Mouse (Mus musculus): Measurements from ENCODE around the gene H2-DMb2.

Gene H2-DMb2

DNA sequence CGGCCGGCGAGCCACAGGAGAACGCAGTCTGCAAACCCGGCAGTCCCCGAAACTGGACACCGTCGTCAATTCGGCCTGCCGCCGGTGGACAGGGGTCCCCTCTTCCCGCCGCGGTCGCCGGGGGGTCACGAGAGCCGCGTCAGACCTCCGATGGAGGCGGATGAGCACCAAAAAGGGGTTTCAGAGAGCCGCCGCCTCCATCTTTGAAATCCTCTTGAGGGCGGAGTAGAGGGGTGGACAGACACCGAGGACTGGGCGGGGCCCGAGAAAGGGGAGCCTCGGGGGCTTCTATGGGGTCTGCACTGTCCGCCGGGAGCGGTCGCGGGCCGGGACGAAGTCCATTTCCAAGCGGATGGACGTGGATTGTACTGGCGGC is 24.2 kb upstream of the H2-DMb2 start:
- DNase-seq (ENCODE audit: low read depth, low spot score) = no peak

DNA sequence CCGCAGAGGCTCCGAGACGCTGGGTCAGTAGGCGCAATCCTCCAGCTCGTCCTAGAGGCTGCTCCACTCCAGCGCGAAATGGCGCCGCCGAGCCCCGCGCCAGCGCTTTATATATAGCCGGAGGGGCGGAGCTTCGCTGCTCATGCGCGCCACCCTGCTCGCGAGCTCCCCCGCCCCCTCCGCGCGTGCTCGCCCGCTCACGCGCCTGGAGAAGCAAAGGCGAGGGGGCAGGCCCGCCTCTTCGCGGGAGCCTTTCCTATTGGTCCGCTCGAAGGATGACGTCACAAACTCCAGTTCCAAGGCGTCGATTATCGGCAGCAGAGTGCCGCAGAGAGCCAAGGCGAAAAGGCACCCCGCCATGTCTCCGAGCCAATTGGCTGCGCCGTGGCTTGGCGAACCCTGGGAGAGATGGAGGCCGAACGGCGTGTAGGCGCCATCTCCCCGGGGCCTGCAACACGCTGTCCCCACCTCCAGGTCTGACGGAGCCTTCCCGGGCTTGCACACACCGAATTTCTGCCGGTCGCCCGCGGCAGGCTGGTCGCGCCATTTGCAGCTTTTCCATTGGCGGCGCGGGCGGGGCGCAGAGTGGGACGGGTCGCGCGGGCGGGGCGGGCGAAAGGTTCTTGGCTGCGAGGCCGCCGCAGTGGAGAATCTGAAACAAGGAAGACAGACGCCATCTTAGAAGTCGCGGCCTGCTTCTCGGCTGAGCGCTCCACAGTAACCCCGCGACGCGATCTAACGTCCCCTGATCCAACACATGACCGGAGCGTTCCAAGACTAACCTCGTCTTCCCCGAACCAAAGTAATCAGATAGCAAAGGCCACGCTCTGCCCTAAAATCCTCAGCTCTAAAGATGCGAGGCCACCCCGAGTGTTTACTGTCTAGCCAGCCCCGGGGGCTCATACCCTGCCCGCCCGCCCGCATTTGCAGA is 23.6 kb upstream of the H2-DMb2 start, which contains the start of gene H2-DMa:
H2-DMa (plus strand) TSS at position 293 of the 931 bp plus-strand sequence.
- peak; percentile 99 for DNase-seq (ENCODE audit: low read depth, low spot score)

DNA sequence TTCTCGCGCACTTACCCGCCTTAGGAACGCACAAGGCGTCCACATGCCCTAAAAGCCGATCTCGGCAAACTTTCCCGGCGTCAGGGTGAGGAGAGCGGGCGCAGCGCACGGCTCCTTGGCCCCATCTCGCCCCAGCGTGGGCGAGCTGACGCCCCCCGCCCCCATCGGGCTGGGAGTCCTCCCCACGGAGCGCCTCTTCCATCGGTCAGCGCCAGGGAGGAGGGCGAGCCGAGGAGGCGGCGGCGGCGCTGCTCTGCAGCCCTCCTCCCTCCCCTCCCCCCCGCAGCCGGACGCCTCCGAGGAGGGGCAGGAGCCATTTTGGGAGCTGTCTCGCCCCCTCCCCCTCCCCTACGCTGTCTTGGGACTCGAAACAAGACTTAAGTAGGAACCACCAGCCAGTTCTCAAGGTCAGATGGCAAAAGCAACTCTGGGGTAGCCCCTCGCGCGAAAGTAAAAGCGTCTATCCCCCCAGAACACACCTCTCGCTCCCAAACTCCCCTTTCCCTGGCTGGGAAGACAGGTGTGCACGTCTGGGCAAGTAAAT is 22.9 kb upstream of the H2-DMb2 start:
- DNase-seq (ENCODE audit: low read depth, low spot score) = peak; percentile 87

DNA sequence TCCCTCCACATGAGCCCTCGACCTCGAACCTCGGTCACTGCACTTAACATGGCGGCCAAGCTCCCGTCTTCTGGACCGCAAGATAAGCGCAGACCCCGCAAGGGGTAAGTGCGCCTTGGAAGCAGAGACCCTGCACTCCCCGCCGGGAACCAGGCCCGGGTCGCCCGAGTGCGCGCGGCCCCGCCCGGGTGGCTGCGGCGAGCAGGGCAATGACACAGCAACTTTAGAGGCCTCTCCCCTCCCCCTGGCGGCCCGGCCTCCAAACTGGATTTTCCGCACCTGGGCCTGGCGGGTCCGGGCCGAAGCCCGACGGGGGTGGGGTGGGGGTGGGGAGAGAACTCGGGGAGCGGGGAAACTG is 22.3 kb upstream of the H2-DMb2 start:
- no peak for DNase-seq (ENCODE audit: low read depth, low spot score)

DNA sequence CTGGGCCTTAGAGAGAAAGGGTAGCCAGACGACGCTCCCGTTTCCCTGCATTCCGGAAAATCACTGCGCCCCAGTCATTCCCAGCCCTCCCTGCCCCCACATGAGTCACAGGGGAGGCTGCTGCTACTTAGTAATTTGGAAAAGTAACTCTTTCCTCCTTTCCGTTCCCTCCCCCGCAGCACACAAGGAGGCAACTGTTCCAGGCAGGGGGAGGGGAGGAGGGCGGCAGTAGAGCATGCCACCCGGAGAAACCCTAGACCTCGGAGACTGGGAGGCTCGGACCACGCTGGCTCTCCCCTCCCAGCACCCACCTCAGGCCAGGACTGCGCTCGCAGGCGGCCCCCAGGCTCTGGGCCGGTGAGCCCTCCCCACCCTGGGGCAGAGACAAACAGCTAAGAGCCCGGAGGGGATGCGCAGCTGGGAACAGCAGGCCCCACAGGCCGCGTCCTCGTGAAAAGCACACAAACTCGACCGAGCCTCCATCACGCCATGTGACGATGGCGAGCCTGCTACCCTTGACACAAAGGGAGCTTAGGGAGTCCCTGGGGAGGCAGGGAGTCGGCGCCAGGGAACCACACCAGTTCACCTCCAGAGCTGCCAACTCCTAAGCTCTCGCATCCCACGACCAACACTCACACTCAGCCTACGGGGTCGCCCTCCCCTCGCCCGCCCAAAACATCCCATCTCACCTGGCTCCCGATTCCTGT is 21.8 kb upstream of the H2-DMb2 start:
- peak; percentile 98 for DNase-seq (ENCODE audit: low read depth, low spot score)

DNA sequence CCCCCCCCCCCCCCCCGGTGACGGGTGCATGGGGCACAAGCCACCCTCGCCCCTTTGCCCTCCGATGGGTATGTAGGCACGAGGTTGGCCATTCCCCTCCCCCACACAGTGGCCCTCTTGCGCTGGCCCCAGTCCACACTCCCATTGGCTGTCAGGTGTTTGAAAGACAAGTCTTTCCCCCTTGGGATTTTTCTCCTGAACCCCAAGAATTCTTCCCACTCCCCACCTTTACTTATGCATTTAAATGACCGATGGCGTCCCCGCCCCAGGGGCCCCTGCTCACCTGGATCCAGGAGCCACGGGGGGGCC is 21.3 kb upstream of the H2-DMb2 start:
- peak; percentile 88 for DNase-seq (ENCODE audit: low read depth, low spot score)

DNA sequence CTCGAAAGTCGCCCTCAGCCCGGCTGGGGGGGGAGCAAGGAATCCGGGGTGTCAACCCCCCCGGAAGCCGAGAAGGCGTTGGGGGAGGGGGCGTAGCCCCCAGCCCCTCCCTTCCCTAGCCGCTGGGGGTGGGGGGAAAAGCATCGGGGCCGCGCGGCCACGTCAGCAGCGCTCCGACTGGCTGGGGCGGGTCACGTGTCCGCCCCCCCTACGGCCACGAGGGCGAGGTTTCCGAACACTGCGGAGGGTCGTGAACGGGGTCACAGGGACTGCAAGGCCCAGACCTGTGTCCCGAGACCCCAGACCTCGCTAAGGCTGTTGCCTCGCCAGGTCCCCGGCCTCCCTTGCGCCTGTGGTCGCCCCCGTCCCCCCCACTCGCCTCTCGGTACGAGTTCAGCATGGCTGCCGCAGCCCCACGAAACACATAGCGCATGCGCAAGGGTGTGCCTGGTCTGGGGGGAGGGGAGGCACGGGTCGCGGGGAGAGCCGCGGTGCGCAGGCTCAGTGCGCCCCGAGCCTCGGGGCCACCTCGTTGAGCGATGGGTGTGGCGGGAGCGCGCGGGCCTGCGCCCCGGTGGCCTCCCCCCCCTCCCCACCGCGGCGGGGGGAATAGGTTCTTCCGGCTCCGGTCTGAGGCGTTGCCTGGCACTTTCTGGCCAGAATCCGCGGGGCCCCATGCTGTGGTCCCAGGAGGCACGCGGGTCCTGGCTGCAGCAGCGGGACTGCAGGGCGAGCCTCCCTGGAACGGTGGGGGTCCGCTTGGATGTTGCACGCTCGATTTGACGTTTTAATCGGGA is 20.7 kb upstream of the H2-DMb2 start, which contains the start of gene Brd2:
Brd2 (minus strand) TSS at position 447 of the 797 bp plus-strand sequence.
- DNase-seq (ENCODE audit: low read depth, low spot score) = peak; percentile 96

DNA sequence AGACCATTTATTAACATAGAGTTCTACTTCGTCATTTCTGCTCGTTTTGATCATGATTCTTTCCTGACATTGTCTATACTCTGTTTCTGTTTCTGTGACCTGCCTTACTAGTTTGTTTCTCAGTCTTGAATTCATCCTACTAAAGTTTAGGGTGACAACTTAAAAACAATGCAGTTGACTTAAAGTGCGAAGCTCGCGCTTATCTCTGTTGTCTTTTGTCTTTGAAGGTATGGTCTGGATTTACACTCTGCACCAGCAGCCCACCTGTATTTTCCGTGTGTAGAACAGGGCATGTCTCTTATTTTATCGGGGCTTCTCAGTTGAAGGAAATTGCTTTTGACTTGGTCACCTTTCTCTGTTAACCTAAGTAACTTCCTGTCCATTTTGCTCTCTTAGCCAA is 20.0 kb upstream of the H2-DMb2 start:
- DNase-seq (ENCODE audit: low read depth, low spot score) = no peak

DNA sequence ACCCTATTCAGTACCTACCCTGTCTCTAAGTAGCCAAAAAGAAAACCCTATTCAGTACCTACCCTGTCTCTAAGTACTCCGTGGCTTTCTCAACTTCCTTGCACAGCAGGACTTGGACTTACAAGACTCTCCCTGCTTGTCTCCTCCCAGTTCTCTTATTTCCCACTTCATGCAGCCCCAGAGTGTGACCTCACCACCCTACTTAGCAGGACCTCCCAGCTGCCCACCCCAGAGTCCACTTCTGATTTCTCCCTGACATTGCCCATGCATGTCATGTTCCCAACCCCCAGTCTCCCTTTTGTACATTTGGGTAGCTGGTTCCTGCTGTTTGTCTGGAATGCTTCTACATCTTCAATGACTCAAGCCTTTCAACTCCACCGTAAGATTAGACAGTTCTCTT is 19.6 kb upstream of the H2-DMb2 start:
- DNase-seq (ENCODE audit: low read depth, low spot score) = peak; percentile 63

DNA sequence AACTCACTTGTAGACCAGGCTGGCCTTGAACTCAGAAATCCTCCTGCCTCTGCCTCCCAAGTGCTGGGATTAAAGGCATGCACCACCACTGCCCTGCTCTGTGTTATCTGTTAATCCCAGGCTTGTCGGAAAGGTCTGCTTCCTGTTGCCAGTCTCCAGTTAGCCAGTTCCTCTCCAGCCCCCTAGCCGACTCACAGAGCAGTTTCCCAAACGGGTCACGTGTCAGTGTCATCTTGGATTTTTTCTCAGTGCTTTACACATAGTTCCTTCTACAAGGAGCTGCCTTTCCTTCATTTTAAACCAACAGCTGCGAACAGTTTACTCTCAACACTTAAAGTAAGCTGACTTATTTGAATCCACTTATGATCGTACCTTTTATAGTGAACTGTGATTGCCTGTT is 18.5 kb upstream of the H2-DMb2 start:
- DNase-seq (ENCODE audit: low read depth, low spot score) = peak; percentile 48

DNA sequence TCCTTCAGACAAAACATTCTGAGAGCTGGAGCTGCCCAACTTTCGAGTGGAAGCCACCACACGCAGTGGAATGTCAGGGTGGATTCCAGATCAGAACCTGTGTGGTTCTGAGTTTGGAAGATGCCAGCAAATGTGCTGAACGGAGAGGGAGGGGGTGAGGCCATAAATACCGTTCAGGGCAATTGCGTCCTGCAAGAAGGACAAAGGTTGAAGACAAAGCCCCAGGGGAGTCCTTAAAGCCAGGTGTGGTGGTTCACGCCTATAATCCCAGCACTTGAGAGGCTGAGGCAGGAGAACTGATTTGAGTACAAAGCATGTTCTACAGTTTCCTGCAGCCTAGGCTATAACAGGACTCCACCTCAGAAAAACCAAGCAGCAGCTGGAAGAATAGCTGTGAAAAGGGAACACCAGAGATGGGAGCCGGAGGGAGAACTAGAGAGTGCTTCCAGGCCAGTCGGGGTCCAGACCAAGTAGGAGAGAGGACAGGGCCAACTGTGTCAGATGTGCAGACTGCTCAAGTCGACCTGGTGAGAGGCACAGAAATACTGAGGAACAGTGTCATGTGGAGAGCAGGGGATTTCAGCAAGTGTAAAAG is 16.2 kb upstream of the H2-DMb2 start:
- no peak for DNase-seq (ENCODE audit: low read depth, low spot score)

DNA sequence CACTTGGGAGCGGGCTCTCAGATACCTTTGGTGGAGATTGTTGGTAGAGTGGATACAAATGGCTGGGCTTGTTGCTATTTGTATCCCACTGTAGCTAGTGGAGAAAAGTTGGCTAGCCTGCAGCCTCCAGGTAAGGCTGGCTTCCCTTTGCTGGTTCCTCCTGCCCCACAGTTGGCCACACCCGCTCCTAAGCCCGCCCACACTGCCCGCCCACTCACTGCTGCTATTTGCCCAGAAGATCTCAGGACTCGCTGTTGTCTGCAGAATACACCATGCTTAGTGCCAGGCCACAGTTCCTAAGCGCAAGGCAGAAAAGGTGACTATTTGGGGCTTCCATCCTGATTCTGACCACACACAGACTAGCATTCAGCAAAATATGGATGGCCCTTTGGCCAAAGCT is 15.6 kb upstream of the H2-DMb2 start:
- peak; percentile 46 for DNase-seq (ENCODE audit: low read depth, low spot score)

DNA sequence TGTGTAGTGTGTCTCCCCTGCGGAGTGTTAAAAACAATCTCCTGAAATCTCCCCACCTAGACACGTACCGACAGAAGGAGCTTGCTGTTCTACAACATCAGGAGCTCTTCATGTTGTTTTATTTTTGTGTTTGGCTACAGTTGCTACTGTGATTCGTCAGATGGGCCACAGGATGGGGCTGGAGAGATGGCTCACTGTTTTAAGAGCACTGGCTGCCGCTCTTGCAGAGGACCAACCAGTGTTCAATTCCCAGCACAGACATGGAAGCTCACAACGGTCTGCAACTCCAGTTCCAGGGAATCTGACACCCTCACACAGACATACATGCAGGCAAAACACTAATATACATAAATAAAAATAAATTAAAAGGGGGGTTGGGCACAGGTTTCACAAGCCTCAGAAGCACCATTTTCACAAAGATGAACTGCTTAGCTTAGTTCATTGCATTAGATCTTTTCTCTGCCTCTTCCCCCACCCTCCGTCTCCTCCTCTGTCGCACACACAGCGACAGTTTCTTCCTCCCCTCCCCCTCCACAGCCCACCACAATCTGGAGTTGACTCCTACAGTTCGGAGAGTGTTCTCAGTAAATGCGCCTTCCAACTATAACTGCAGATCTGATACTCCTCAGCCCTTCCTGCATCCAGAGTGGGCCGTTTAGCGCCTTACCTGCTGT is 14.7 kb upstream of the H2-DMb2 start:
- peak; percentile 35 for DNase-seq (ENCODE audit: low read depth, low spot score)

DNA sequence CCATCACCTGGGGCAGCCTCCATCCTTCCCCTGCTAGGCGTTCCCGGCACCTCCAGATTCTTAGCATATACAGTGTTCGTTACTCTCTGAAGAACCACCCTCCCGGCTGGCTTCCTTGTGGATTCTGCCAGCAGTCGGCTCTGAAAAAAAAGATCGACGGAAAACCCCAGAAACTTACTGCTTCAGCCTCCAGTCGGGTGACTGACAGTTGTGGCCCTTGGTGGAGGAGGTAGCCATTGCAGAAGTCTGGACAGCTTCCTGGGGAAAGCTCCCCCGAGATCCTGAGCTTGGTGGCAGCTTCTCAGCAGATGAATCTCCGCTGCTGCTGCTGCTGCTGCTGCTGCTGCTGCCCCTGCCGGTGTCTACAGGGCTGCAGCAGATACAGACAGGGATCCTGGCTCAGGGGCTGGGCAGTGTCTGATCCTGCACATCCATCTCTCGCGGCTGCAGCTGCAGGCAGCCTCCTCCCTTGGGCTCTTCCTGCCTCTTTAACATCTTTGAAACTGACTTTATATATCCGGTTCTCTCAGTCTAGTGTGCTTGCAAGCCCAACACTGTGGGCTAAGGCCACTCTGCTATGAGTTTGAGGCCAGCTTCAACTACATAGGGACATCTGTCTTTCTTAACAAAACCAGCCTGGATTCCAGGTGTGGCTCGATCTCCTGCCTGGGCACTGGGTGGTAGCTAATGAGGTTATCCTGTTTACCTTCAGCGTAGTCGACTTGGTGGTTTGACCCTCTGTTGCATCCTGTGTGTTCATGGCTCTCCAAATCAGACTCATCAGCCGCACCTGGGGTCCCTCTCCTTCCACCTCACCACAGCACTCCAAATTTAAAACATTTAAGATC is 13.9 kb upstream of the H2-DMb2 start:
- DNase-seq (ENCODE audit: low read depth, low spot score) = no peak

DNA sequence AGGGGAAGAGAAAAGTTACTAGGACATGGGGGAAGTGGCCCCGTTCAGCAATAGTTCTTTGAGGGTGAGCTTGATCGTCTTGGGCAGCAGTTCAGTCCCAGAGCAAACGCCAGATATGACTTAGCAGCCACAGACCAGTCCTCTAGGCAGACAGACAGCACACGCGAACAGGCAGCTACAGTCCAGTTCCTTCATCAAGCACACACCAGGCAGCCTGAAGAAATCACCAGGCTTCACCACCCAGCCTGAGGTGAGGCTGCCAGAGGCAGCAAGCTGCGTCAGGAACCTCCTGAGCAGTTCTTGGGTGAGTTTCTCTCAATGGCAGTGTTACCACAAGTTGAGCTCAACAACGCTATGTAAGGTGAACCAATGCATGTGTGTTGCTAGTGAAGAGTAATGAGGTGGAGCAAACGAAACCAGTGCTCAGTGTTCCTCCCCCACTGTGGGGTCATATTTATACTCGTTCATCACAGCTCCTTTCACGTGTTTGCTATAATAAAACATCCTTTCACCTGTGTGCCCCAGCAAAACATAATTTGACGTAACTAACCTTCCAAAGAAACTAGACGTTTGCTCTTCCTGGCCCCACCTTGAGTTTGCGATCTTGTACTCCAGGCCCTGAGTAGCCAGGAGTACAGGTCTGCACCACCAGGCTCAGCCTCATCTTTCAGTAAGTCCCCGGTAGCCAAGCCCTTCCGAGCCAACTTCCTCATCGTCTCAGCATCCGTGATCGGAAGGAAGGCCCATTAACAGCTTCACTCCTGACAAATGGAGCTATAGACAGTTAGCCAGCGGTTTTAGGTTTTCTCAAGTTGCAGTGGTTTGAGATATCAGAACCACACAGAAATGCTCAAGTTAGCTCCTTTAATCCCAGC is 12.8 kb upstream of the H2-DMb2 start:
- DNase-seq (ENCODE audit: low read depth, low spot score) = no peak

DNA sequence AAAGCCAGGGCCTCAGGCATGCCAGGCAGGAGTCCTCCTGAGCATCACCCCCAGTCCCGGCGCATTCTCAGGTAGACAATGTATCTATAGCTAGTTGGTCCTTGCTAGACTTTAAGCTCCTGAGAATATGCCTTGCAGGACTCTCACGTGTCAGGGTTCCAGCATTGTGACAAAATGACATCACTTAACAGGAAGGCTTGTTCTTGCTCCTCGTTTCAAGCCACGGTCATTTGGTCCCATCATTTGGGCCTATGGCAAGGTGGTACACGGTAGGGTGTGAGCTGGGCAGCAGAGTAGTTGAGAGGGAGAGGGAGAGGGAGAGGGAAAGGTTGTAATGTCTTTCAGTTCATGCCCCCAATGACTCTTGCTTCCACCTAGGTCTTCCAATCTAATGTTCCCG is 11.2 kb upstream of the H2-DMb2 start:
- no peak for DNase-seq (ENCODE audit: low read depth, low spot score)

DNA sequence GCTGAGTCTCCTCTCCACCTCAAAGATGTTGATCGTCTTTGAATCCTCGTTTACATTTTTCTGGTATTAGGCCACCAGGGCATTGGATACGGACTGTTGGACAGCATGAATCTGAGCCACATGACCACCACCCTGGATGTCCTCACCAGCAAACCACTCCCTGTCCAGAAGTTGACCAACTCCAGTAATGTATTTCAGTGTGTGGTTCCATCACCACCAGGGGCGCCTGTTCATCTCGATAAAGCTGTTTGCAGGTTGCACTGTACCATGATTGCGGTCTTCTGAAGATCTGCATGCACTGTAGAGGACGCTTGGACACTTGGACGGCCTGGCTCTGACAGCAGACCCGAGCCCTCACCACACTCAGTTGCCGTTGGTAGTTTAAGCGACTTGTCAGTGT is 9.8 kb upstream of the H2-DMb2 start:
- DNase-seq (ENCODE audit: low read depth, low spot score) = peak; percentile 61

DNA sequence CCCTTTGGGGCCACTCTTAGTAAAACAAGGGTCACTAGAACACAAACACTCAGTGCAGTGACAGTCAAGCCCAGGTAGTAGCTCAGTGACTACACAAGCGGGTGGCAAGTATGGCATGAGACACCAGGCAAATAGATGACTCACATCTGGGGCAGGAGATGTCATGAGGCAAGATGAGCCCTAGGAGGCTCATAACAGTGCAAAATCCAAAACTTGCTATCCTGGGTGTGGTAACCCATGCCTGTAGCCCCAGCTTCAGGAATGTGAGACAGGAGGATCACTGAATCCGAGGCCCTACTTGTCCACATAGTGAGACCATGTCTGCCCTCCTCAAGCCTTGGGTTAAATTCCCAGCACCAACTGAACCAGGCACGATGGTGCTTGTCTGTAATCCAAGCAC is 8.7 kb upstream of the H2-DMb2 start:
- peak; percentile 67 for DNase-seq (ENCODE audit: low read depth, low spot score)

Data from 3T3-L1 (cell line).